Mouse (Mus musculus) naive thymus-derived CD4-positive, alpha-beta T cell, adult 2 months (primary cell): ENCODE data around the gene Eef1g.
"Not testable (repeated sequence)": the region's sequence is repeated elsewhere in the genome, so short reads cannot be mapped to it uniquely, and the experiment has no call there.

Experiments
- DNase-seq: peaks from one replicate; pipeline ENCODE4 v3.0.0-alpha.2; 2011; ENCODE audit warnings: low read depth

Eef1g gene

DNA sequence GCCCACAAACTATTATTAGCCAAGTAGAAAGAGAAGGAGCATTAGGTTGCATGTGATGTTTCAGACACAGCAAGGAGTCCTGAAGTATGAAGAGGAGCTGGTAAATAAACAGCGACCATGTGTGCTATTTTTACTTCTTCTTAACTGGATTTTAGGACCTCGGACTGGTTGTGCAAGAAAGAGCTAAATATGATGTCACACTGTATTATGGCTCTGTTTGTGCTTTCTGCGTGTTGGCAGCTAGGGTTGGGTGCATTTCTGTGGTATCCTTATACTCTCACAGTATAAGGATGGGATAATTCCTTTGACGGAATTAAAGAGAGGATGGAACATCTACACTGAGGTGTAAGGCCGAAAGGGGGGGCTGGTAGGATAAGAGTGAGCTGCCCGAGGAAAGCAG lies 21.6 kb upstream of the Eef1g start:
- no peak for DNase-seq

- no peak for DNase-seq
Observed at GRCm38 (mm10) chr19:8946929-8947328, 19.9 kb upstream of the Eef1g start.

DNA sequence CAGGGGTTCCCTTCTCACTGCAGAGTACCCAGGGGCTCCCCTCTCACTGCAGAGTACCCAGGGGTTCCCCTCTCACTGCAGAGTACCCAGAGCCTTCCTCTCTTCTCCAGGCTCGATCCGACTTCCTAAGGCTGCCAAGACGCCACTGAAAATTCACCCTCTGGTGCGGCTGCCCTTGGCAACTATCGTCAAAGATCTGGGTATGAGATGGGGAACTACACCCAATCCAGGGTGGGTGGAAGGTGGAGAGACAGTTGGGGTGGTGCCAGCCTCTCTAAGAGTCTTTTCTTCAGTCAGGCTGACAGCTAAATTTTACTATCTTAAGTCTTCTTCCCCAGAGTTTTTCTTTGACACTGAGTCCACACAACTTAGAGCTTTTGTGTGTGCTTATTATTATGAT lies 16.7 kb upstream of the Eef1g start:
- DNase-seq = no peak

GRCm38 (mm10) chr19:8952241-8952640 lies 14.6 kb upstream of the Eef1g start:
- DNase-seq = no peak

DNA sequence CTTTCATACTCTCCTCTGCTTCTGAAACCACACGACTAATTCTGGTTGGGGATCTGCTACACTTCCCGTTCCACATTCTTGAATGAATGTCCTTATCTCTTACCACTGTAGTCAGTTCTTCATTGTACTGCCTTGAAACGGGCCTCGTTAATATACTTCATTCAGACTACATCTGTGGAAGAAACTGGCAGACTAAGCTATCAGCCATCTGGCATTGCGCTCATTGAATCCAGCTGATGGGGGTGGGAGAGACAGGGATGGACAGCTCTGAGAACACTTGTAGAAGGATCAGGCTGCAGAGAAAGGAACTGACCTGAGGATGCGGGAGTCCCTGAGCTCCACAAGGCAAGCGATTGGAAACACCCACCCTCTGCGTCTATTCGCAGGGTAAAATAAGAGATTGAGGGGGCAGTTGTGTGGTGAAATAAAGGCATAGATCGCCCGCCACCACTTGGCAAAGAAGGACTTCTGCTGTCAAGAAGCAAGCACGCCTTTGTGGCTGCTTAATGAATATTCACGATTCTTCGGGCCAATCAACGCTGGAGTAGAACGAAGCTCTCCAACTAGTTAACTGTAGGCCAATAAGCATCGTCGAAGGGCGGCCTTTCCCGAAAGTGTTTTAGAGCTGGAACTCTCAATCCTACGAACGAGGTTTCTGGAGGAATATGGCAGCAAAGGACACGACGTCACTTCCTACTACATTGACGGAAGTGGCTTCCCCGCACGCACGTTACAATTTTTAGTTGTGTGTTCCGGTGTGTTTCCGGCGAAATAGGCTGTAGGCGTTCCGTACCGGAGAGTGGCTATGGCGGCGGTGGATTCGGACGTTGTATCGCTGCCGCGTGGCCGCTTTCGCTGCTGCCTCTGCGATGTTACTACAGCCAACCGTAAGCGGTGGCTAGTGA lies 13.5 kb upstream of the Eef1g start, which contains the start of gene Tut1:
Gene Tut1, plus strand, starts transcription at position 713 of the 905 bp plus-strand sequence.
- peak; percentile 97 for DNase-seq

GRCm38 (mm10) chr19:8954171-8954570 lies 12.7 kb upstream of the Eef1g start:
- peak; percentile 44 for DNase-seq

DNA sequence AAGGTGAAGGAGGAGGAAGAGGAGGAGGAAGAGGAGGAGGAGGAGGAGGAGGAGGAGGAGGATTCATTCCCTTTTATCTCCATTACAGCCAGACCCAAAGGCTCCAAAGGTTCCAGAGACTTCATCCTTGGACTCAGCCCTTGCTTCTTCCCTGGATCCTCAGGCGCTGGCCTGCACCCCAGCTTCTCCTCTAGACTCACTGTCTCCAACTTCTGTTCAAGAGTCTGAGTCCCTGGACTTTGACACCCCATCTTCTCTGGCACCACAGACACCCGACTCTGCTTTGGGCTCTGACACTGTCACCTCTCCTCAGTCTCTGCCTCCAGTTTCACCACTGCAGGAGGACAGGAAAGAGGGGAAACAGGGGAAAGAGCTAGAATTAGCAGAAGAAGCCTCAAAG lies 4.6 kb upstream of the Eef1g start:
- DNase-seq = no peak

DNA sequence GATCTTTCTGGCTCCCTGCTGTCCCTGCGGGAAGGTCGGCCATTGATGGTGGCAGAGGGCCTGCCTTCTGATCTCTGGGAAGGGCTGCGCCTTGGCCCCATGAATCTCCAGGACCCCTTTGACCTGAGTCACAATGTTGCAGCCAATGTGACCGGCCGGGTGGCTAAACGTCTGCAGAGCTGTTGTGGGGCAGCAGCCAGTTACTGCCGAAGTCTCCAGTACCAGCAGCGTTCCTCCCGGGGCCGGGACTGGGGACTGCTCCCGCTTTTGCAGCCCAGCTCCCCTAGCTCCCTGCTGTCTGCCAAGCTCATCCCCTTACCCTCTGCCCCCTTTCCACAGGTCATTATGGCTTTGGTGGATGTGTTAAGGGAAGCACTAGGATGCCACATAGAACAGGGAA lies 1.8 kb upstream of the Eef1g start:
- no peak for DNase-seq

- no peak for DNase-seq
Observed at GRCm38 (mm10) chr19:8965771-8966170, 1.1 kb upstream of the Eef1g start.

DNA sequence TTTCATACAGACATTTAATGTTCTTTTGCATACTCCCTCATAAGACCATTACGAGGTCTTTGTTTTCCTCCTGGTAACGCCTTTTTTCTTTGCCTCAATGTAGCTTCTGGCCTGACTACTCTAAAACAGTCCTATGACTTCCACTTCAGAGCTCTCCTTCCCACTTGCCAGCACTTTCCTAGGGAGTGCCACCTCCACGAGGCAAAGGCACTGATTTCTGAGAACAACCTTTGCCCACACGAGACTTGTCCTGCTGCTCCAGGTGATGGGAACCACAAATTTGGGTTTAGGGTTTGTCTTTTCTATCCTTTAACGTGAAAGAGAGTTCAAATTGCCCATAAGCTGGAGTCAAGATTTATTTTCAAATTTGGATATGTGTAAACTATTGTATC lies 647 bp upstream of the Eef1g start:
- no peak for DNase-seq

GRCm38 (mm10) chr19:8967373-8967743 lies 517 bp downstream of the Eef1g start:
- no peak for DNase-seq

- peak; percentile 41 for DNase-seq
Observed at GRCm38 (mm10) chr19:8967893-8968292, 1.1 kb downstream of the Eef1g start.

DNA sequence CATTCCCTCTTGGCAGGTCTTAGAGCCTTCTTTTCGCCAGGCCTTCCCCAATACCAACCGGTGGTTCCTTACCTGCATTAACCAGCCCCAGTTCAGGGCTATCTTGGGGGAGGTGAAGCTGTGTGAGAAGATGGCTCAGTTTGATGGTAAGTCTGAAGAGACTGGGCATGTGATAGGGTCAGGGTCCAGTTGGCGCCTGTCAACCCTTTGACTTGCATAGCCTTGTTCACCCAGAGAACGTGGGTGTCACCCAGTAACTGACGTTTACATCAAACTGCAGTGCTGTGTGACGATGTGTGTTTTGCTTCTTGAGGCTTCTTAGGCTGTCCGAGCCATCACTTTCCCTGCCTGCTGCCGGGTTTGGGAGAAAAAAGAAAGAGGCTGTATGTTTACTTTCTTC lies 5.7 kb downstream of the Eef1g start:
- DNase-seq = not testable (repeated sequence)

- DNase-seq = no peak
Observed at GRCm38 (mm10) chr19:8974638-8975037, 7.8 kb downstream of the Eef1g start.

DNA sequence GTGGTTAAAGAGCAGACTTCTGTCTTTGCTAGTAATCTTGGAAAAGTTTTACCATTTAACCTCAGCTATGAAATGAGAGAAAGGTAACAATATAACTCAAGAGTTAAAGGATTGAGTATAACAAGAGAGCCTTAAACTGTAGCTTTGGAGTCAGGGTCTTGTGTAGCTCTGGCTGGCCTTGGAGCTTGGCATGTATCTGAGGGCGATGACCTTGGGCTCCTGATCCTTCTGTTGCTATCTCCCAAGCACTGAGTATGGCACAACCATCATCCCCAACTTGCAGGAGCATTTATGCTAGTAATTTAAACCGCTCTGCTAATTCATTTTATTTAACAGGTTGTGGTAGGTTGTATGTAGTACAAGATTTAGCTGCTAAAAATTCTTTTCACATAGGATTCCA lies 8.7 kb downstream of the Eef1g start:
- DNase-seq = no peak

- DNase-seq = peak; percentile 85
Observed at GRCm38 (mm10) chr19:8976535-8976934, 9.7 kb downstream of the Eef1g start.

DNA sequence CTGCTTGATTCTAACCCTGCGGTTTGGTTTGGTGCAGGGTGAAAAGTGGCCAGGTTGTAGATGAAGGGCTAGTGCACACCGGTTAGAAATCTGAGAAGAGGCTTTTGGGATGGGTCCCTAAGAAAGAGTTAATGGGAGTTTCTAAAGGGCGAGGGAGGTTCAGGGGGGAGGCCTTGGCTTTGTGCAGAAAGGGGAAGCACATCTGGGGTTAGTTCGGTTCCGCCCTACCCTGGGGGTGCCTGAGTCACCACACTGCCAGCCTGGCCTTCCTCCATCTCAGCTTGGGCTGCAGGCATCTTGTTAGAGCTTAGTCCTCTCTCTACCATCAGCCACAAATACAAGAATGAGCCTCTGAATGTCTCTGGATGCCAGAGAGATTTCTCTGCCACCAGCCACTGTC lies 13.9 kb downstream of the Eef1g start:
- DNase-seq = no peak

GRCm38 (mm10) chr19:8981450-8982168 lies 14.8 kb downstream of the Eef1g start:
- no peak for DNase-seq

- no peak for DNase-seq
Observed at GRCm38 (mm10) chr19:8982303-8983149, 15.7 kb downstream of the Eef1g start.

DNA sequence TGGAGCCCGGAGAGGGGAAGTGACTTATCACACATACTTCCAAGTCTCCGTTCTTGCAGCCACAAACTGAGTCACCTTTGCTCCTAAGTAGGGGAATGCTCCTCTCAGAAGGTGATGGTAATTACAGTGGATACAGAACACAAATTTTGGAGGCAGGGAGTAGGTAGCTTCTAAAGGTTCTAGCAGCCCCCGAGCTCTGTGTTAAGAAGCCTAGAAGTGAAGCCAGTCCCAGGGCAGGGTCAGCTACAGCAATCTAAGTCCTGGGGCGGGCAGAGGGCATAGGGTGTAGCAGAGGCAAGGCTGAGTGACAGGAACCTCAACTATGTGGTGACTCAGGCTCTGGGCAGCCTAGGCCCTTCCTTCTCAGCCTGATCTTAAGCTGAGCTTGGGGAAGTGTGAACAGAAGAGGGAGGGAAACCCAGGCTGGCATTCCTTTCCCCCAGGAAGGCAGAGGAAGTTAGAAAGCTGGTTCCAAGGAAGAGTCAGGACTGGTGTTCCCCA lies 16.4 kb downstream of the Eef1g start:
- peak; percentile 46 for DNase-seq

DNA sequence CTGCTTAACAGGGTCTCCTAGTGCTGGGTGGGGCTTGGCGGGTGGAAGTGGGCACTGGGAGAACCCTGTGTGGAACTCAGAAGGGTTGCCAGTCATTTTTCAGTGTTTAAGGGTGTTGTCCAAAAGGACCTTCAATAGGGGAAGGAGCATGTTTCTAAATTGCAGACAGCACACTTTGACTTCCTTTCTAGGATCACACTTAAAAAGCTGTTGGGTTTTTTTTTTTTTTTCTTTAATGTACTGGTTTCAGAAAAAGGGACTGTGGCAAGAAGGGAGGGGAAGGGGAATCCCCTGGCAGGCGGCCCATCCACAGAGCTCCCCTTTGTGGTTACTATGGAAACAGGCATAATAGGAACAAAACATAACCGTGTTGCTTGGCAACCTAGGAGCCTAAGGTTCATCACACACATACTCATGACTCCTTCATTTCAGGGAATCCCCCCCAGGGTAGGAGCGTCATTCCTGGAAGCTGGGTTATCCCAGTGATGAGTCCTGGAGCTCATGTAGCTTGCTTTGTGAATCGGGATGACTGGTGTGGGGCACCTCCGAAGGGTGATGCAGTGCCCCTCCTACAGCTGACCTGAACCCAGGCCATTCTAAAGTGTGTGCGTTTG lies 17.5 kb downstream of the Eef1g start:
- peak; percentile 99 for DNase-seq

DNA sequence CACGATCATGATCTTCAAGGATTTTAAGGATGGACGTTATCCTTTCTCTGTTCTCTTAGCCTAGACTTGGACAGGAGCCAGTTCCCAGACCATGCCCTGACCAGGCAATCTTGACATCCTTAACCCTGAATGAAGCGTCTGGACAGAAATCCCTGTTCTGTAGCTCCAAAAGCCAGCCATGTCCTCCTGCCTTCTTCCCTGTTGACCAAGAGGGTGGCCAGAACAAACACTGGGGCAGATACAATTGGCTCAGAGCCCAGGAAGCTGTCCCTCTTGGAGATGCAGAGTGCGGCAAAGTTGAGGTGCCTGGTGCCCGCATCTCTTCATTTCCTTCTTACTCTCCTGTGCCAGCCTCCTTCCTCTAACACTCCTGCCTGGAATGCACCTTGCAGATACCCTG lies 19.1 kb downstream of the Eef1g start:
- DNase-seq = no peak
